Mouse (Mus musculus) retina, embryonic 14.5 days (tissue): ENCODE data around the gene Slc10a7.

Experiments
- DNase-seq: peaks from one replicate; pipeline ENCODE4 v3.0.0-alpha.2; 2015; ENCODE audit warnings: low spot score

The Slc10a7 gene

GRCm38 (mm10) chr8:78624738-78625442, 115.7 kb downstream of the Slc10a7 start:
- DNase-seq = peak; percentile 29

GRCm38 (mm10) chr8:78626632-78627031, 117.5 kb downstream of the Slc10a7 start:
- DNase-seq = no peak

- peak; percentile 42 for DNase-seq
Measured at GRCm38 (mm10) chr8:78627793-78628192, 118.6 kb downstream of the Slc10a7 start.

- DNase-seq = no peak
Measured at GRCm38 (mm10) chr8:78630414-78631164, 121.4 kb downstream of the Slc10a7 start.

- no peak for DNase-seq
Measured at GRCm38 (mm10) chr8:78633012-78633411, 123.9 kb downstream of the Slc10a7 start.

- no peak for DNase-seq
Measured at GRCm38 (mm10) chr8:78634018-78634417, 124.9 kb downstream of the Slc10a7 start.

GRCm38 (mm10) chr8:78634523-78635240, 125.5 kb downstream of the Slc10a7 start:
- no peak for DNase-seq

GRCm38 (mm10) chr8:78635241-78635771, 126.2 kb downstream of the Slc10a7 start:
- no peak for DNase-seq

- DNase-seq = no peak
Measured at GRCm38 (mm10) chr8:78641919-78642318, 132.8 kb downstream of the Slc10a7 start.

GRCm38 (mm10) chr8:78642376-78642775, 133.2 kb downstream of the Slc10a7 start:
- DNase-seq = no peak

GRCm38 (mm10) chr8:78647000-78647656, 138.0 kb downstream of the Slc10a7 start:
- DNase-seq = no peak

GRCm38 (mm10) chr8:78647846-78648245, 138.7 kb downstream of the Slc10a7 start:
- DNase-seq = no peak

GRCm38 (mm10) chr8:78648918-78649317, 139.8 kb downstream of the Slc10a7 start:
- DNase-seq = peak; percentile 77

GRCm38 (mm10) chr8:78651670-78652069, 142.5 kb downstream of the Slc10a7 start:
- no peak for DNase-seq

- no peak for DNase-seq
Measured at GRCm38 (mm10) chr8:78655351-78656045, 146.4 kb downstream of the Slc10a7 start.

GRCm38 (mm10) chr8:78656700-78657370, 147.7 kb downstream of the Slc10a7 start:
- DNase-seq = no peak

- peak; percentile 36 for DNase-seq
Measured at GRCm38 (mm10) chr8:78658172-78658571, 149.0 kb downstream of the Slc10a7 start.

GRCm38 (mm10) chr8:78659617-78660187, 150.6 kb downstream of the Slc10a7 start:
- DNase-seq = no peak

GRCm38 (mm10) chr8:78664306-78664940, 155.3 kb downstream of the Slc10a7 start:
- no peak for DNase-seq

- no peak for DNase-seq
Measured at GRCm38 (mm10) chr8:78667399-78667798, 158.3 kb downstream of the Slc10a7 start.
